Mouse (Mus musculus): Measurements from ENCODE around the gene Cadm4.

Cadm4 gene

GRCm38 (mm10) chr7:24481474-24482207 is at the start of gene Cadm4:
Gene Cadm4, plus strand, starts transcription at chr7:24482023.
- peak; percentile 79 to 82 for DNase-seq (ENCODE audit: low spot score in 2 of 2)

- DNase-seq (ENCODE audit: low spot score in 2 of 2): no peak
Measured at GRCm38 (mm10) chr7:24435305-24435704, 46.5 kb upstream of the Cadm4 start.

GRCm38 (mm10) chr7:24437981-24438380 is 43.8 kb upstream of the Cadm4 start:
- DNase-seq (ENCODE audit: low spot score in 2 of 2): peak; percentile 76 to 78

GRCm38 (mm10) chr7:24439191-24439590 is 42.6 kb upstream of the Cadm4 start:
- DNase-seq (ENCODE audit: low spot score in 2 of 2): no peak

GRCm38 (mm10) chr7:24439891-24440290 is 41.9 kb upstream of the Cadm4 start:
- DNase-seq (ENCODE audit: low spot score in 2 of 2): no peak

- no peak for DNase-seq (ENCODE audit: low spot score in 2 of 2)
Measured at GRCm38 (mm10) chr7:24441785-24442184, 40.0 kb upstream of the Cadm4 start.

- DNase-seq (ENCODE audit: low spot score in 2 of 2): no peak
Measured at GRCm38 (mm10) chr7:24442313-24442712, 39.5 kb upstream of the Cadm4 start.

GRCm38 (mm10) chr7:24445266-24445926 is 36.4 kb upstream of the Cadm4 start:
- DNase-seq (ENCODE audit: low spot score in 2 of 2): no peak

- peak; percentile 71 to 89 for DNase-seq (ENCODE audit: low spot score in 2 of 2)
Measured at GRCm38 (mm10) chr7:24446697-24447340, 35.0 kb upstream of the Cadm4 start.

- peak in 1 of 2 experiments; percentile 63 for DNase-seq (ENCODE audit: low spot score in 2 of 2)
Measured at GRCm38 (mm10) chr7:24448782-24449517, 32.9 kb upstream of the Cadm4 start.

- no peak for DNase-seq (ENCODE audit: low spot score in 2 of 2)
Measured at GRCm38 (mm10) chr7:24450585-24451017, 31.2 kb upstream of the Cadm4 start.

- DNase-seq (ENCODE audit: low spot score in 2 of 2): no peak
Measured at GRCm38 (mm10) chr7:24451855-24452311, 29.9 kb upstream of the Cadm4 start, which contains the start of gene Irgc1. Gene Irgc1, minus strand, starts transcription at chr7:24452297.

- DNase-seq (ENCODE audit: low spot score in 2 of 2): no peak
Measured at GRCm38 (mm10) chr7:24454199-24454598, 27.6 kb upstream of the Cadm4 start.

GRCm38 (mm10) chr7:24455726-24456125 is 26.1 kb upstream of the Cadm4 start:
- no peak for DNase-seq (ENCODE audit: low spot score in 2 of 2)

GRCm38 (mm10) chr7:24457726-24458370 is 24.0 kb upstream of the Cadm4 start:
- DNase-seq (ENCODE audit: low spot score in 2 of 2): no peak

- DNase-seq (ENCODE audit: low spot score in 2 of 2): no peak
Measured at GRCm38 (mm10) chr7:24459440-24459839, 22.4 kb upstream of the Cadm4 start.

- DNase-seq (ENCODE audit: low spot score in 2 of 2): no peak
Measured at GRCm38 (mm10) chr7:24459843-24460242, 22.0 kb upstream of the Cadm4 start.

- DNase-seq (ENCODE audit: low spot score in 2 of 2): no peak
Measured at GRCm38 (mm10) chr7:24461376-24462051, 20.3 kb upstream of the Cadm4 start.

GRCm38 (mm10) chr7:24462388-24463319 is 19.2 kb upstream of the Cadm4 start, which contains the start of gene Plaur:
Gene Plaur, plus strand, starts transcription at chr7:24462484.
- DNase-seq (ENCODE audit: low spot score in 2 of 2): no peak
